Mouse (Mus musculus) ES-Bruce4 (cell line): Measurements from ENCODE around the gene Evx2.

Source experiments
- CTCF ChIP-seq: IDR thresholded peaks from one replicate; pipeline ENCODE4 v1.8.1; 2011; ENCODE audit warnings: low read depth, low read length
- EP300 ChIP-seq: IDR thresholded peaks from 2 replicates; pipeline ENCODE4 v1.6.1; 2011; ENCODE audit warnings: low read depth, low read length; ENCODE audit not compliant: insufficient read depth
- POLR2A ChIP-seq: IDR thresholded peaks from one replicate; pipeline ENCODE4 v1.8.1; 2011; ENCODE audit warnings: low read length; ENCODE audit not compliant: insufficient read depth

DNA sequence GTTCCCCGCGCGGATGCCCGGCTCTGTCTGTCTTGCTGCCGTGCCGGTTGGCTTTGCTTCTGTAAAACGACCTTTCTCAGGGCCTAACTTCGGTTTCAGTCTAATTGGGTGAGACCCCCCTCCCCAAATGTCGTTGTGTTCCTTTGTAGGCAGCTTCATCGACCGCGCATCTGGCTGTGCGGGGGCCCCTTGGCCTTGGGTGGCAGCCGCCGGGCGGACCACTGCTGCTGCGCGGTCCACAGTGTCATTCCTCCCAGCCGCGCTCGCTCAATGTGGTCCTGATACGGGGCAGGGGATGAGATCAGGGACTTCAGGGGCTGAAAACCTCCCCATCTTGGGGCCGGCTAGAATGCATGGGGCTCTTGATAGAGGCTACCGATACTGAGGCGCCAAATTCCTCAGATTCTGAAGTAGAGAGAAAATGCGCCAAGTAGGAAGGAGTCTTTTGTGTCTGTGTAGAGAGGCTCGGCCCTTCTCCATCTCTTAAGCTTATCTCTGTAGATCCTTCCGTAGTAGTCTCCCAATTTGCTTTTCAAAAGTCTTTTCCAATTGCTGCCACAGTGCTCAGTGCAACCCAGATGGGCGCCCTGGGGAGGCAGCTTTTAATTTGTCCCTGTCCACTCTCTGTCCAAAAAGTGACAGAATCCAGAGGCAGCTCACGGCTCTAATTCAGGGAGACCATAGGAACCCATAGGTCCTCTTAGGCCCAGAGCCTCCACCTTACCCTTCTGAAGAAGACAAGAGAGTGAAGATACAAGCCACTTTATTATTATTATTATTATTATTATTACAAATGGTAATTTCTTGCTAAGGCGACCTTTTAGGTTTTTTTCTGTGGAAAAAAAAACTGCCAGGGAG lies 28.6 kb upstream of the Evx2 start:
- TF ChIP-seq EP300 (no peak), POLR2A (no peak), CTCF (no peak)
